Mouse (Mus musculus) retina, adult 2 months (tissue): ENCODE data around the gene Dnah5.

Experiments used
- DNase-seq: peaks from one replicate; pipeline ENCODE4 v3.0.0-alpha.2; 2012; ENCODE audit warnings: low read depth, low spot score

Gene Dnah5

GRCm38 (mm10) chr15:28203111-28204075 is at the start of gene Dnah5:
TSS of gene Dnah5 (plus strand) at chr15:28203752.
- DNase-seq: no peak

- no peak for DNase-seq
Measured at GRCm38 (mm10) chr15:28154822-28155501, 48.6 kb upstream of the Dnah5 start.

- no peak for DNase-seq
Measured at GRCm38 (mm10) chr15:28158771-28159489, 44.6 kb upstream of the Dnah5 start.

- DNase-seq: no peak
Measured at GRCm38 (mm10) chr15:28162291-28162690, 41.3 kb upstream of the Dnah5 start.

GRCm38 (mm10) chr15:28165234-28165633 is 38.3 kb upstream of the Dnah5 start:
- no peak for DNase-seq

- no peak for DNase-seq
Measured at GRCm38 (mm10) chr15:28166090-28166489, 37.5 kb upstream of the Dnah5 start.

- no peak for DNase-seq
Measured at GRCm38 (mm10) chr15:28178951-28179350, 24.6 kb upstream of the Dnah5 start.

- DNase-seq: no peak
Measured at GRCm38 (mm10) chr15:28179556-28179955, 24.0 kb upstream of the Dnah5 start.

GRCm38 (mm10) chr15:28181862-28182261 is 21.7 kb upstream of the Dnah5 start:
- peak; percentile 36 for DNase-seq

- DNase-seq: no peak
Measured at GRCm38 (mm10) chr15:28182567-28182966, 21.0 kb upstream of the Dnah5 start.

GRCm38 (mm10) chr15:28187472-28188360 is 15.8 kb upstream of the Dnah5 start:
- DNase-seq: peak; percentile 15

GRCm38 (mm10) chr15:28188361-28189011 is 15.1 kb upstream of the Dnah5 start:
- DNase-seq: no peak

- DNase-seq: no peak
Measured at GRCm38 (mm10) chr15:28189668-28190067, 13.9 kb upstream of the Dnah5 start.

GRCm38 (mm10) chr15:28198609-28199008 is 4.9 kb upstream of the Dnah5 start:
- DNase-seq: no peak

GRCm38 (mm10) chr15:28204626-28205025 is 1.1 kb downstream of the Dnah5 start:
- DNase-seq: no peak

- no peak for DNase-seq
Measured at GRCm38 (mm10) chr15:28207545-28207944, 4.0 kb downstream of the Dnah5 start.

- DNase-seq: no peak
Measured at GRCm38 (mm10) chr15:28213057-28213456, 9.5 kb downstream of the Dnah5 start.

- no peak for DNase-seq
Measured at GRCm38 (mm10) chr15:28216358-28216757, 12.8 kb downstream of the Dnah5 start.

GRCm38 (mm10) chr15:28227316-28227715 is 23.8 kb downstream of the Dnah5 start:
- no peak for DNase-seq

GRCm38 (mm10) chr15:28260250-28260649 is 56.7 kb downstream of the Dnah5 start:
- no peak for DNase-seq
